Mouse (Mus musculus) embryonic fibroblast, embryonic 13.5 days (primary cell): Measurements from ENCODE around the gene 1500009C09Rik. TPM values are rescaled to one million over a fixed set of nuclear protein-coding genes. Genes with fewer than 3 reads are reported as not detected.
"Not testable (repeated sequence)": the region's sequence is repeated elsewhere in the genome, so short reads cannot be mapped to it uniquely, and the experiment has no call there.

Source experiments
- H3K27ac ChIP-seq: 2 replicates; pipeline ENCODE4 v1.5.1; 2012; ENCODE audit warnings: low read length, control low read depth, inconsistent platforms; ENCODE audit not compliant: insufficient read depth
- H3K4me1 ChIP-seq: 2 replicates; pipeline ENCODE4 v1.6.1; 2011; ENCODE audit warnings: low read length; ENCODE audit not compliant: control insufficient read depth, insufficient read depth
- H3K4me3 ChIP-seq: 2 replicates; pipeline ENCODE4 v1.5.1; 2011; ENCODE audit warnings: mild to moderate bottlenecking, control low read depth, low read length; ENCODE audit not compliant: insufficient read depth
- CTCF ChIP-seq: IDR thresholded peaks from 2 replicates; pipeline ENCODE4 v1.5.1; 2011; ENCODE audit warnings: mild to moderate bottlenecking, control low read depth, low read length, moderate library complexity, borderline replicate concordance; ENCODE audit not compliant: insufficient read depth
- POLR2A ChIP-seq: IDR thresholded peaks from 2 replicates; pipeline ENCODE4 v1.6.1; 2011; ENCODE audit warnings: low read depth, mild to moderate bottlenecking, control low read depth, low read length, moderate library complexity
- polyA plus RNA-seq: library from polyadenylated mRNA; stranded (reverse); fragments of >200 nt; gene quantifications from 2 replicates; pipeline ENCODE4 v1.2.4, GENCODE M21; 2011; ENCODE audit warnings: low read depth; ENCODE audit not compliant: missing spikeins, insufficient read length

1500009C09Rik gene
- polyA plus RNA-seq, 1 experiment, result not detected

GRCm38 (mm10) chr15:82230098-82230611, 22.0 kb upstream of the 1500009C09Rik start:
- Histone ChIP-seq H3K27ac (no peak overlapping the region), H3K4me3 (no peak overlapping the region), H3K4me1 (no peaks in the 10 kb centered on the region)
- no peak for TF ChIP-seq POLR2A
- no peak for TF ChIP-seq CTCF

DNA sequence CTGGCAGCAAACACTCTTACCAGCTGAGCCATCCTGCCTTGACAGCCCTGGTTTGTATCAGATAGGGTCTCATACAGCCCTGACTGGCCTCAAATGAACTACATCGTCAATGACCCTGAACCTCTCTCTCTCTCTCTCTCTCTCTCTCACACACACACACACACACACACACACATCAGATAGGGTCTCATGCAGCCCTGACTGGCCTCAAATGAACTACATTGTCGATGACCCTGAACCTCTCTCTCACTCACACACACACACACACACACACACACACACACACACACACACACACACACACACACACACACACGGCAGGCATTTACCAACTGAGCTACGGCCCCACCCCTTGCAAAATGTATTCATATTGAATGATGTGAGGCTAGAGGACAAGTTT, 21.1 kb upstream of the 1500009C09Rik start:
- Histone ChIP-seq H3K4me3 (no peak overlapping the region), H3K27ac (no peak overlapping the region), H3K4me1 (no peaks in the 10 kb centered on the region)
- TF ChIP-seq CTCF (no peak), POLR2A (0 out of 2 replicates have a peak, but pooled peaks have one; percentile 7)

GRCm38 (mm10) chr15:82231591-82232378, 20.4 kb upstream of the 1500009C09Rik start:
- TF ChIP-seq POLR2A, result no peak
- TF ChIP-seq CTCF, result no peak
- Histone ChIP-seq H3K4me1 (no peaks in the 10 kb centered on the region), H3K27ac (no peak overlapping the region), H3K4me3 (no peak overlapping the region)

- TF ChIP-seq CTCF, result no peak
- no peak for TF ChIP-seq POLR2A
- Histone ChIP-seq H3K27ac (no peak overlapping the region), H3K4me1 (no peaks in the 10 kb centered on the region), H3K4me3 (no peak overlapping the region)
Measured at GRCm38 (mm10) chr15:82232651-82233050, 19.5 kb upstream of the 1500009C09Rik start.

GRCm38 (mm10) chr15:82235661-82236060, 16.5 kb upstream of the 1500009C09Rik start:
- H3K27ac ChIP-seq, result no peak overlapping the region
- no peaks in the 10 kb centered on the region for H3K4me1 ChIP-seq
- no peak overlapping the region for H3K4me3 ChIP-seq
- no peak for TF ChIP-seq POLR2A
- TF ChIP-seq CTCF, result no peak

DNA sequence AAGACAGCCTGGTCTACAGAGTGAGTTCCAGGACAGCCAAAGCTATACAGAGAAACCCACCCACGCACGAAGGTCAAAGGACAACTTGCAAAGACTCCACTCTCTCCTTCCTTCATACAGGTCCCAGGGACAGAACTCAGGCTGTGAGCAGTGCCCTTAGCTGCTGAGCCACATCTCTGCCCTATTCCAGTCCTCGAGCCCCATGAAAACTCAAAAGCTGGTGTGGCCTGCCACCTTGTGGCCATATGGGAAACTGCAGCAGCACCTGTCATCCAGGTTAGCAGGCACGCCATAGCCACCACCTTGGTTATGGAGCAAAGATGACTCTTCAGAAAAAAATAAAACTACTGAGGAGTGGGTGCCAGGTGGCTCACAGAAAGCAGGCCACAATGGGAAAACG, 15.6 kb upstream of the 1500009C09Rik start:
- TF ChIP-seq POLR2A, result no peak
- peak; percentile 90 for TF ChIP-seq CTCF
- Histone ChIP-seq H3K4me3 (no peak overlapping the region), H3K4me1 (no peaks in the 10 kb centered on the region), H3K27ac (no peak overlapping the region)

GRCm38 (mm10) chr15:82243311-82243710, 8.9 kb upstream of the 1500009C09Rik start:
- Histone ChIP-seq H3K4me1 (no peaks in the 10 kb centered on the region; the same call in 1 of the 2 replicates), H3K4me3 (peak overlapping the region; percentile 67), H3K27ac (no peak overlapping the region)
- no peak for TF ChIP-seq CTCF

DNA sequence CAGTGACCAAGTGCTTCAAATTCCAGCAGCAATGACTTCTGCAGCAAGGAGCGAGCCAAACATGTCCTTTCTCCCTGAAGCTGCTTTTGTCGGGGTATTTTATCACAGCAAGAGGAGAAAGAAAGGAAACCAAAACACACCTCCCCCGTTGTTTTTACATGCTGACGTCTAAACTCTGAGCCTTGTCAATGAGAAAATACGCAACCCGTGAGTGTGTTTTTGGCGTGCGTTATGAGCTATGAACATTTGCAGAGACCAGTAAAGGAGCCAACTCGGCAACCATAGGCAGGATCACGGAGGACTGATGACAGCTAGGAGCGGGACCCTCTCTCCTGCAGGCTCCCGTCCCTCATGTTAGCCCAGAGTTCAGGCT, 8.5 kb upstream of the 1500009C09Rik start:
- no peak for TF ChIP-seq POLR2A
- TF ChIP-seq CTCF, result no peak
- Histone ChIP-seq H3K4me1 (no peaks in the 10 kb centered on the region; the same call in 1 of the 2 replicates), H3K27ac (no peak overlapping the region), H3K4me3 (peak overlapping the region; percentile 67)

DNA sequence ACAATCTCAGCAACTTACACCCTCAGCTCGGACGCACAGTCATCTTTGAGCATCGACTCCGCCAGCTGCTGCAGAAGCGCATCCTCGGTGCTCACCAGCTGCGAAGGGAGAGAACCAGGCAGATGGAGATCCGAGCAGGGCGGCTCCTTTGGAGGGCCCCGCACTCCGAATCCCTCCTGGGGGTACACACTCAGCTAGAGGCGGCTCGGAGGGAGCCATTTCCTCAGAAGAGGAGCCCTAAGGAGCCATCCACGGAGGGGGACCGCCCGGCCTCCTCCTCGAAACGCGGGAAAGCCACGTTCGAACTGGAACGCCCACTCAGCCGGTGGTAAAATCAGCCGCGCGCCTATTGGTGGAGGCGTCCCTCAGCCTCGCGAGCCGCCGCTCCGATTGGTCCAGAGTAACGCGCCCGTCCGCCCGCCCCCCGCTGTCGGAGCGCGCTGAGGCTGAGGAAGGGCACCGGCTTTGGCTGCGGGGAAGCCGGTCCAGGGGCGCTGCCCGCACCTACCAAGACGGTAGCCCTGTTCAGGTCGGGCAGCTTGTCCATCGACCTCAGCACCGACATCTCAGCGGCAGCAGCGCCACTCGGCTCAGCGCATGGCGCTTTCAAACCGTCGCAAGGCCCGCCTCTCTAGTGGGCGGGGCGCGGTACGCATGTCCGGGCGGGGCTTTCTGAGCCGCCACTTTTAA, 7.9 kb upstream of the 1500009C09Rik start, which contains the start of gene Cenpm:
TSS of gene Cenpm (minus strand) at position 634 of the 690 bp plus-strand sequence.
- H3K4me3 ChIP-seq, result peak within 1 kb of the TSS; percentile 67
- TF ChIP-seq POLR2A (peak; percentile 19; the same call in 1 of the 2 replicates), CTCF (no peak)
- H3K27ac ChIP-seq, result no peak within 1 kb of the TSS; the same call in 1 of the 2 replicates
- H3K4me1 ChIP-seq, result no peaks in the 10 kb centered on the region; the same call in 1 of the 2 replicates

GRCm38 (mm10) chr15:82244805-82245161, 7.4 kb upstream of the 1500009C09Rik start:
- H3K4me1 ChIP-seq, H3K27ac ChIP-seq: not testable (repeated sequence)
- H3K4me3 ChIP-seq, result peak overlapping the region; percentile 57
